Mouse (Mus musculus): ENCODE data around the gene Rhof. TPM values are rescaled to one million over a fixed set of nuclear protein-coding genes. Genes with fewer than 3 reads are reported as not detected.

The Rhof gene
- polyA plus RNA-seq, 1 experiment = 1.1 TPM

GRCm38 (mm10) chr5:123133083-123133783, 741 bp upstream of the Rhof start:
- TF ChIP-seq GATA1 (IDR thresholded peaks at IDR 0.05; ENCODE audit: low read length) = no peak

- TF ChIP-seq GATA1 (IDR thresholded peaks at IDR 0.05; ENCODE audit: low read length) = no peak
Measured at GRCm38 (mm10) chr5:123130814-123131148, 1.7 kb downstream of the Rhof start.

GRCm38 (mm10) chr5:123130030-123130813, 2.3 kb downstream of the Rhof start:
- TF ChIP-seq GATA1 (IDR thresholded peaks at IDR 0.05; ENCODE audit: low read length) = no peak

- no peak for TF ChIP-seq GATA1 (IDR thresholded peaks at IDR 0.05; ENCODE audit: low read length)
Measured at GRCm38 (mm10) chr5:123129170-123129757, 3.2 kb downstream of the Rhof start.

- no peak for TF ChIP-seq GATA1 (IDR thresholded peaks at IDR 0.05; ENCODE audit: low read length)
Measured at GRCm38 (mm10) chr5:123128426-123129169, 3.9 kb downstream of the Rhof start.

- TF ChIP-seq GATA1 (IDR thresholded peaks at IDR 0.05; ENCODE audit: low read length) = no peak
Measured at GRCm38 (mm10) chr5:123127031-123127430, 5.5 kb downstream of the Rhof start.

GRCm38 (mm10) chr5:123125638-123126406, 6.7 kb downstream of the Rhof start:
- TF ChIP-seq GATA1 (IDR thresholded peaks at IDR 0.05; ENCODE audit: low read length) = no peak

GRCm38 (mm10) chr5:123125105-123125504, 7.4 kb downstream of the Rhof start:
- no peak for TF ChIP-seq GATA1 (IDR thresholded peaks at IDR 0.05; ENCODE audit: low read length)

- no peak for TF ChIP-seq GATA1 (IDR thresholded peaks at IDR 0.05; ENCODE audit: low read length)
Measured at GRCm38 (mm10) chr5:123122181-123122580, 10.3 kb downstream of the Rhof start.

GRCm38 (mm10) chr5:123120624-123121215, 11.8 kb downstream of the Rhof start:
- TF ChIP-seq GATA1 (IDR thresholded peaks at IDR 0.05; ENCODE audit: low read length) = no peak

GRCm38 (mm10) chr5:123118826-123119225, 13.7 kb downstream of the Rhof start:
- TF ChIP-seq GATA1 (IDR thresholded peaks at IDR 0.05; ENCODE audit: low read length) = no peak

GRCm38 (mm10) chr5:123117773-123118172, 14.7 kb downstream of the Rhof start:
- no peak for TF ChIP-seq GATA1 (IDR thresholded peaks at IDR 0.05; ENCODE audit: low read length)

GRCm38 (mm10) chr5:123117257-123117656, 15.2 kb downstream of the Rhof start:
- no peak for TF ChIP-seq GATA1 (IDR thresholded peaks at IDR 0.05; ENCODE audit: low read length)

GRCm38 (mm10) chr5:123116080-123116479, 16.4 kb downstream of the Rhof start:
- no peak for TF ChIP-seq GATA1 (IDR thresholded peaks at IDR 0.05; ENCODE audit: low read length)

- no peak for TF ChIP-seq GATA1 (IDR thresholded peaks at IDR 0.05; ENCODE audit: low read length)
Measured at GRCm38 (mm10) chr5:123114924-123115323, 17.6 kb downstream of the Rhof start.

Data from G1E-ER4 (cell line).